Comparison of ENCODE assay signal across 8 mouse cellular contexts in genomic region chr19:61175756-61176324, GRCm38 (mm10). TPM values are rescaled to one million over a fixed set of nuclear protein-coding genes. Genes with fewer than 3 reads are reported as not detected.
A peak's percentile ranks its signal among the peaks of the same experiment; 100 is the strongest.
DNase-seq lines count a peak whose midpoint lies in the region; ATAC-seq lines count a peak whose summit lies in the region.

Gene Gm7102 (minus strand): TSS chr19:61176309.

- H3K36me3 ChIP-seq in liver, embryonic 12.5 days = no peaks in the 10 kb centered on the region

- no peaks in the 10 kb centered on the region for H3K9me3 ChIP-seq in liver, embryonic 12.5 days (replicated peaks)

- WGBS in liver, embryonic 12.5 days (ENCODE audit: insufficient replicate concordance) = 28% methylated on average over 39 of the region's 39 CpGs

- H3K9ac ChIP-seq in liver, embryonic 12.5 days = no peak within 1 kb of the TSS

- H3K4me1 ChIP-seq in liver, embryonic 12.5 days = no peaks in the 10 kb centered on the region

- ATAC-seq in hematopoietic stem cell, adult 5-6 weeks (replicated peaks in 1 of 2; ENCODE audit: insufficient read depth in 1 of 2, low FRiP score in 2 of 2, low TSS enrichment in 1 of 2, low read depth in 1 of 2, poor library complexity in 2 of 2, severe bottlenecking in 2 of 2) = peak; percentile 21 to 37; a peak in 3 of 4 replicates
- no peak for ATAC-seq in liver, embryonic 12.5 days

- peak within 1 kb of the TSS; percentile 32 for H3K4me3 ChIP-seq in liver, embryonic 12.5 days

- no peak within 1 kb of the TSS for H3K27ac ChIP-seq in liver, embryonic 12.5 days

- H3K4me2 ChIP-seq in liver, embryonic 12.5 days = peak within 1 kb of the TSS; percentile 56

- H3K27me3 ChIP-seq in liver, embryonic 12.5 days (replicated peaks) = peaks cover 13% of the 10 kb centered on the region

- peak; percentile 7 for DNase-seq in adrenal gland, adult 2 months
- no peak for DNase-seq in adrenal gland, adult 18-20 months (ENCODE audit: low spot score in 2 of 2)
- DNase-seq in ES-CJ7 (ENCODE audit: low read depth, low spot score) = peak; percentile 49
- no peak for DNase-seq in urinary bladder, postnatal 10 days (ENCODE audit: low spot score)
- no peak for DNase-seq in natural killer cell, adult 2 months (ENCODE audit: low spot score in 2 of 2)
- no peak for DNase-seq in Muller cell, postnatal 12 days (ENCODE audit: inconsistent ontology term)

RNA-seq across cellular contexts. Expression of gene Gm7102, which starts in this region (rescaled TPM):
- total RNA-seq in adrenal gland, adult 2 months (2021) = not detected
- not detected in 2 replicates for polyA plus RNA-seq in adrenal gland, adult 2 months (2012; rRNA removed)
- not detected for total RNA-seq in adrenal gland, adult 18-20 months (2021)
- 0.31 and 0.94 TPM in 2 replicates for total RNA-seq in hematopoietic stem cell, adult 5-6 weeks (2017)
- 0.17 TPM in 1 of 2 replicates, not detected in the other for polyA plus RNA-seq in liver, embryonic 12.5 days (2016; fragmentation: Nextera tagmentation; extraction: Ambion mirVana)

Comparison
In these comparisons a context has a peak if more than half of its experiments do, and no peak if none do; other contexts are left out.
1. Peak in DNase-seq in adrenal gland, adult 2 months; RNA of the gene not detected or under 1 TPM.
2. Peak in ATAC-seq in hematopoietic stem cell, adult 5-6 weeks; RNA of the gene not detected or under 1 TPM.